Mouse (Mus musculus) embryonic fibroblast, embryonic 13.5 days (primary cell): Measurements from ENCODE around the gene Nxpe5.

Experiments
- CTCF ChIP-seq: IDR thresholded peaks from 2 replicates; pipeline ENCODE4 v1.5.1; 2011; ENCODE audit warnings: mild to moderate bottlenecking, control low read depth, low read length, moderate library complexity, borderline replicate concordance; ENCODE audit not compliant: insufficient read depth
- POLR2A ChIP-seq: IDR thresholded peaks from 2 replicates; pipeline ENCODE4 v1.6.1; 2011; ENCODE audit warnings: low read depth, mild to moderate bottlenecking, control low read depth, low read length, moderate library complexity

GRCm38 (mm10) chr5:138271232-138271631 is 45.5 kb downstream of the Nxpe5 start:
- TF ChIP-seq CTCF (no peak), POLR2A (no peak)
